Mouse (Mus musculus) ES-E14 (cell line): Measurements from ENCODE around the gene Arhgap31. TPM values are rescaled to one million over a fixed set of nuclear protein-coding genes. Genes with fewer than 3 reads are reported as not detected.
"Not testable (repeated sequence)": the region's sequence is repeated elsewhere in the genome, so short reads cannot be mapped to it uniquely, and the experiment has no call there.

Source experiments
- DNase-seq: peaks from one replicate; pipeline ENCODE4 v3.0.0-alpha.2; 2013; ENCODE audit warnings: low read depth, low spot score
- H3K27ac ChIP-seq: 2 replicates; pipeline ENCODE4 v1.5.1; 2012; ENCODE audit warnings: low read depth, mild to moderate bottlenecking, low read length, moderate library complexity, mixed read lengths; ENCODE audit not compliant: poor library complexity, insufficient read depth, severe bottlenecking
- H3K36me3 ChIP-seq: 2 replicates; pipeline ENCODE4 v1.6.1; 2012; ENCODE audit warnings: mild to moderate bottlenecking, low read length, moderate library complexity, mixed read lengths; ENCODE audit not compliant: control insufficient read depth, poor library complexity, insufficient read depth, severe bottlenecking
- H3K4me1 ChIP-seq, 2 experiments: fragments of 150-350 bp in 1 of 2; sonication (generic) in 1 of 2; 2 replicates each; pipeline ENCODE4 v1.6.1; 2012; ENCODE audit warnings: low read length in 2 of 2, mild to moderate bottlenecking in 1 of 2, mixed read lengths in 1 of 2; ENCODE audit not compliant: control insufficient read depth in 2 of 2, insufficient read depth in 2 of 2, poor library complexity in 1 of 2
- H3K4me3 ChIP-seq, 2 experiments: fragments of 150-350 bp in 1 of 2; sonication (generic) in 1 of 2; 2 replicates each; pipeline ENCODE4 v1.5.1; 2012; ENCODE audit warnings: low read length in 2 of 2, low read depth in 1 of 2, mild to moderate bottlenecking in 1 of 2, mixed read lengths in 1 of 2; ENCODE audit not compliant: insufficient read depth in 1 of 2, poor library complexity in 1 of 2, severe bottlenecking in 1 of 2
- H3K9ac ChIP-seq: 2 replicates; pipeline ENCODE4 v1.6.1; 2012; ENCODE audit warnings: low read depth, mild to moderate bottlenecking, low read length, mixed read lengths; ENCODE audit not compliant: poor library complexity, insufficient read depth, severe bottlenecking
- H3K9me3 ChIP-seq: fragments of 150-350 bp; sonication (generic); 2 replicates; pipeline ENCODE4 v1.6.1; 2012; ENCODE audit warnings: low read depth, mild to moderate bottlenecking, low read length; ENCODE audit not compliant: control insufficient read depth, insufficient read depth
- CHD2 ChIP-seq: IDR thresholded peaks from 2 replicates; pipeline ENCODE4 v1.6.1; 2014; ENCODE audit warnings: mild to moderate bottlenecking, low read depth, low read length, inconsistent platforms
- HCFC1 ChIP-seq: IDR thresholded peaks from 2 replicates; pipeline ENCODE4 v1.6.1; 2012; ENCODE audit warnings: low read length, inconsistent platforms, borderline replicate concordance; ENCODE audit not compliant: insufficient read depth
- MAFK ChIP-seq: IDR thresholded peaks from 2 replicates; pipeline ENCODE4 v1.6.1; 2014; ENCODE audit warnings: mild to moderate bottlenecking, low read depth, low read length, inconsistent platforms; ENCODE audit not compliant: insufficient read depth
- ZC3H11A ChIP-seq: IDR thresholded peaks from 2 replicates; pipeline ENCODE4 v1.6.1; 2012; ENCODE audit warnings: low read depth, mild to moderate bottlenecking, inconsistent platforms, low read length, borderline replicate concordance
- ZNF384 ChIP-seq: IDR thresholded peaks from 2 replicates; pipeline ENCODE4 v1.6.1; 2012; ENCODE audit warnings: low read depth, low read length, inconsistent platforms
- in situ Hi-C, 2 experiments: fragments of 600-800 bp; cut with MboI; formaldehyde crosslinking; loops; one replicate each; pipeline ENCODE4 v1.15.1; 2025; ENCODE audit warnings: low sequenced_read_pairs in 2 of 2, inconsistent platforms in 1 of 2; ENCODE audit not compliant: unreplicated experiment in 2 of 2
- total RNA-seq: library from RNA; depleted of rRNA; stranded (reverse); fragments of 300-350 nt; gene quantifications from 2 replicates; pipeline ENCODE4 v1.2.3, GENCODE M21; 2012

The Arhgap31 gene
- total RNA-seq, 1 experiment, result 1.0 TPM

- TF ChIP-seq ZC3H11A (no peak), MAFK (no peak), ZNF384 (no peak), HCFC1 (no peak), CHD2 (no peak)
- no peak for DNase-seq
- H3K9me3 ChIP-seq, result no peaks in the 10 kb centered on the region
- in situ Hi-C loops, result no loop called here
- H3K9ac ChIP-seq, result no peak overlapping the region
- no peak overlapping the region for H3K27ac ChIP-seq
- H3K4me3 ChIP-seq, result no peak overlapping the region
- H3K36me3 ChIP-seq, result no peaks in the 10 kb centered on the region
- H3K4me1 ChIP-seq, result peaks cover 0 to 4% of the 10 kb centered on the region in 2 experiments; a peak in 1 of 4 replicates
These were observed 11.2 kb upstream of the Arhgap31 start for GRCm38 (mm10) chr16:38724256-38724655.

- Histone ChIP-seq H3K4me3 (no peak overlapping the region), H3K9me3 (no peaks in the 10 kb centered on the region), H3K27ac (no peak overlapping the region), H3K4me1 (peaks cover 0 to 4% of the 10 kb centered on the region in 2 experiments; a peak in 1 of 4 replicates), H3K36me3 (no peaks in the 10 kb centered on the region), H3K9ac (no peak overlapping the region)
- no peak for TF ChIP-seq ZC3H11A
- no peak for TF ChIP-seq MAFK
- TF ChIP-seq CHD2, result no peak
- no peak for TF ChIP-seq HCFC1
- no peak for TF ChIP-seq ZNF384
- DNase-seq, result no peak
- in situ Hi-C loops, result no loop called here
These were observed 8.3 kb upstream of the Arhgap31 start for GRCm38 (mm10) chr16:38721377-38721776.

- H3K36me3 ChIP-seq, H3K9ac ChIP-seq, H3K27ac ChIP-seq, H3K4me1 ChIP-seq, in situ Hi-C loops, DNase-seq, H3K9me3 ChIP-seq, H3K4me3 ChIP-seq: not testable (repeated sequence)
These were observed 1.1 kb upstream of the Arhgap31 start for GRCm38 (mm10) chr16:38714259-38714526.

- TF ChIP-seq ZNF384 (no peak), CHD2 (no peak), HCFC1 (no peak), MAFK (no peak), ZC3H11A (no peak)
- Histone ChIP-seq H3K9me3 (no peaks in the 10 kb centered on the region), H3K4me1 (no peaks in the 10 kb centered on the region), H3K36me3 (no peaks in the 10 kb centered on the region), H3K27ac (no peak overlapping the region), H3K4me3 (peak overlapping the region; percentile 59 to 60), H3K9ac (peak overlapping the region; percentile 66)
- in situ Hi-C loops, result no loop called here
- no peak for DNase-seq
These were observed 557 bp upstream of the Arhgap31 start for GRCm38 (mm10) chr16:38713404-38714258.

- Histone ChIP-seq H3K9me3 (no peaks in the 10 kb centered on the region), H3K4me3 (peak overlapping the region; percentile 59 to 60; a peak in 3 of 4 replicates), H3K4me1 (no peaks in the 10 kb centered on the region), H3K27ac (no peak overlapping the region), H3K9ac (no peak overlapping the region; the same call in 1 of the 2 replicates), H3K36me3 (no peaks in the 10 kb centered on the region)
- TF ChIP-seq CHD2, result no peak
- 0 out of 2 replicates have a peak, but pooled peaks have one; percentile 9 for TF ChIP-seq ZNF384
- no peak for TF ChIP-seq ZC3H11A
- DNase-seq, result no peak
- in situ Hi-C loops, result no loop called here
These were observed 969 bp downstream of the Arhgap31 start for GRCm38 (mm10) chr16:38712105-38712504.
